Mouse (Mus musculus): ENCODE measurements around the gene Fdxr. TPM values are rescaled to one million over a fixed set of nuclear protein-coding genes. Genes with fewer than 3 reads are reported as not detected.

The Fdxr gene
- total RNA-seq, 2 experiments from 2014 or later, result 22.5 to 23.0 TPM

- DNase-seq (ENCODE audit: low spot score in 2 of 2), result no peak
Observed at GRCm38 (mm10) chr11:115243783-115244182, 33.1 kb downstream of the Fdxr start.

DNA sequence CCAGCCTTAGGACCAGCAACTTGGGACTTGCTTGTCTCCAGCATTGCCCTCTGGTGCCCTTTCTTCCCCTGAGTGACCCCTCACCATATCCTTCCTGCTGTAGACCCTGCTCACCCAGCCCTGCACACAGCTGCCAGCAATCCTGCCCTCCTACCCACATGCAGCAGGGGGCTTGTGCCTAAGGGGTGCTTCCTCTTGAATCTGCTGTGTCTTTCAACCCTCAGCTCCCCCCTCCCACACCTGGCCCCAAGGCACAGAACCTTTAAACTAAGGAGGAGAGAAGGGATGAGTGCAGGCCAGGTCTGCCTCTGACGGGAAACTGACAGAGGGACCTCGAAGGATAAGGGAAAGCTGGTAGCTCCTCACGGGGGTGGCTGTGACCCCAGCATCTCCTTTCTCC is 34.1 kb downstream of the Fdxr start:
- no peak for DNase-seq (ENCODE audit: low spot score in 2 of 2)

- DNase-seq (ENCODE audit: low spot score in 2 of 2), result no peak
Observed at GRCm38 (mm10) chr11:115241402-115241801, 35.4 kb downstream of the Fdxr start.

DNA sequence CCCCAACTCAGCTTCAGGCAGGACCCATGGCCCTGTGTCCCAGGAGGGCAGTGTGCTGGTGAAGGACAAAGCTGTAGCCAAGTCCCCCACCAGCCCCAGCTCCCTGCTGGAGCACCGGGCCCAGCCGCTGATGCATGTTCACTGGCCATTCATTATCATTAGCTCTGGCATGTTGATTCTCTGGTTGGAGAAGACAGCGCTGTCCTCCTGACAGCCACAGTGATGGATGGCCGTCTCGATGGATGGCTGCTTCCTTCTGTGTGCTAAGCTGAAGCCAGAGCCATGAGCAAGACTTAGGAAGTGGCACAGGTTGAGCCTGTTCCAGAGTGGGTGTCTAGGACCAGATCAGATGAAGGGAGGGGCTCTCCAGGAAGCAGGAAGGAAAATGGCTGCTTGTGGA is 40.3 kb downstream of the Fdxr start:
- DNase-seq (ENCODE audit: low spot score in 2 of 2), result no peak

GRCm38 (mm10) chr11:115234320-115235044 is 42.4 kb downstream of the Fdxr start:
- peak in 1 of 2 experiments; percentile 46 for DNase-seq (ENCODE audit: low spot score in 2 of 2)

DNA sequence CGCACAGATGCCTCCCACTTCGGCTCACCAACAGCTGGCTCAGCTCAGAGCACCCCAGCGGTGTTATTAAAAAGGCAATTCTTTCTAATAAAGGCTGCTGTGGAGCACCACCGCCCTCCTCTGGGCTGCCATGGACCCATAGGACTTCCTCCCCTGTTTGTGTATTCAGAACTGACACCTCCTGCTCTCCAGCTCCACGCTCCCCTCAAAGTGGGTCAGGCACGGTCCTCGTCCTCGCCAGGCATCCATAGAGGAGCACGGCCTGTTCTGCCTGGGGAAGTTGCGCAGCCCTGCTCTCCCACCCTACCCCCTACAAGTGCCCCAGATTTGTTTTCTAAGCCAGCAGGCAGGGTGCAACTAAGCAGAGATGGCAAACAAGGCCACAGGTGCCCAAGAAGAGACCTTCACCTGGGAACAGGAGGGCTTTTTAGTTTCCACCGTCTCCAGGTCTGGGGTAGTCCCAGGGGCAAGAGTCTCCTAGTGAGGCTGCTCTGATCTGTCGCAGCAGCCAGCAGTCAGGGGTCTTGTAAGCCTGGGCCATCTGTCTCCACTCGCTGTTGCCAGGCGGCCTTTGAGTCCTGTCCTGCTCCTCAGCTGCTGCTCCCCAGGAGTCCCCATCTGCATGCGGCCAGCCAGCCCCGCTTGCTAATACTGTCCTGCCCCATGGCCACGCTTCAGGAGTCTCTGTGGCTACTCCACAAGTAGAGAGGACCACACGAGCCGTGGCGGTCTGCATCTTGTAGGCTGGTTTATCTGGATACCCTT is 43.1 kb downstream of the Fdxr start:
- peak; percentile 49 to 57 for DNase-seq (ENCODE audit: low spot score in 2 of 2)

- no peak for DNase-seq (ENCODE audit: low spot score in 2 of 2)
Observed at GRCm38 (mm10) chr11:115232889-115233288, 44.0 kb downstream of the Fdxr start.

GRCm38 (mm10) chr11:115231924-115232323 is 44.9 kb downstream of the Fdxr start:
- no peak for DNase-seq (ENCODE audit: low spot score in 2 of 2)

- DNase-seq (ENCODE audit: low spot score in 2 of 2), result no peak
Observed at GRCm38 (mm10) chr11:115231168-115231915, 45.5 kb downstream of the Fdxr start.

- no peak for DNase-seq (ENCODE audit: low spot score in 2 of 2)
Observed at GRCm38 (mm10) chr11:115229021-115229930, 47.6 kb downstream of the Fdxr start.

GRCm38 (mm10) chr11:115228430-115228829 is 48.4 kb downstream of the Fdxr start:
- DNase-seq (ENCODE audit: low spot score in 2 of 2), result no peak

GRCm38 (mm10) chr11:115227640-115228039 is 49.2 kb downstream of the Fdxr start:
- no peak for DNase-seq (ENCODE audit: low spot score in 2 of 2)

DNA sequence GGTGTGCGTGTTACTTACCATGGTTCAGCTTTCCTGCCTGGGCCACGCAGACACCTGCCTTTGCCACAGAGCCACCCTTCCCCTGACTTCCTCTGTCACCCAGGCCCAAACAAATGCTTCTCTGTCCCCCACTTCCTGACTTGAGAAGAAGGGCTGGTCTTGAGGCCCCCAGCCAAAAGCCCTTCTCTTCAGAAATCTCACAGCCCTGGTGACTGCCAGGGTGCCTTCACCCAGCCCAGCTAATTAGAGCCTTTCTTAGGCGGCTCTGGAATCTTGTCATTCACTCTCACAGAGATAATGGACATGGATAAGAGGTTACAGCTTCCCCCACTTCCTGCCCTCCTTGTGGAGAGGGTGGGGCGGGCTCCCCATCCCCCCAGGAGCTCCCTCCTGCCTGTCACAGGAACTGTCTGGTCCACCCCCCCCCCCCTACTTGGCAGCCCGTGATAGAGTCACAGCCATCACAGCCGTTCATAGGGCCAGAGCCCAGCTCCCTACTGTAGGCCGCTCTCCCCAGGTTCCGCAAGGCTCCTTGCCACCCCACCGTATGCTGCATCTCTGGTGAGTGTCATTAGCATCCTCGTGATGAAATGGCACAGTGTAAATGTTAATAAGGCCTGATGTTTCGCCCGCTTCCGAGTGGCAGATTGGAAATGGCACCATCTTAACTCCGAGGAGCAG is 49.9 kb downstream of the Fdxr start:
- peak; percentile 42 to 54 for DNase-seq (ENCODE audit: low spot score in 2 of 2)

DNA sequence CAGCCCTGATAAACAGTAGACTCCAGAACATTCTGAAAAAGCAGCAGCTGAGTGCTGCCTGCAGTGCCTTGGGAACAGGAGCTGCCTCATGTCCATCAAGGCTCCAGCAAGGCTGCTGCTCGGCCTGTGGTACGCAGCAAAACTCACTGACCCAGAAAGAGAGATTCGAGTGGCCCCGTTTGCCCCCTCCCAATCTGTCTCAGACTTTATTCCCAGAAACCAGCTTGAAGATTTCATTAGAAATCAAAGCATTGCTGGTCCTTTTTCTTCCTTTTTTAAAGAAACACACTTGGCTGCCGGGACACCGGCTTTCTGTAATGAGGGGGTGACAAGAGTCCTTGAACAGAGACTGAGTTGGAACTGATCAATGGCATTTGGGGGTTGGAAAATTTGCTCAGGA is 51.5 kb downstream of the Fdxr start:
- no peak for DNase-seq (ENCODE audit: low spot score in 2 of 2)

DNA sequence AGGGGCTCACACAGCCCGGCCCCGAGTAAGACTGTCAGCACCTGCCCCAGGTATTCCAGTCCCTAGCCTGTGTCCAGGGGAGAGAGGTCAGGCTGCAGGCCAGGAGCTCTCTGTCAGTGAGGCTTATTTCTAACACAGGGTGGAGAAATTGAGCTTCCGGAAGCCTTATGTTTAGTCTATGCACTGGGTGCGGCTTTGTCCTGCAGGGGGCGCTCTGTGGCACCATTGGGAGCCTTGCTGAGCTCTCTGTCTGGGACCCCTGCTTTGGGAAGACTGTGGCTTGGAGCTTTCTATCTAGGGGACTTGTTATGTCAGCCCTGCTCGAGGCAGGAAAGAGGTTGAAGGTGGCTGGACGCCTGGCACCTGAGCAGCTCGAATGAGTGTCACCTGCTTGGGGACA is 52.0 kb downstream of the Fdxr start:
- DNase-seq (ENCODE audit: low spot score in 2 of 2), result peak; percentile 81 to 82

- DNase-seq (ENCODE audit: low spot score in 2 of 2), result no peak
Observed at GRCm38 (mm10) chr11:115223877-115224276, 53.0 kb downstream of the Fdxr start.

GRCm38 (mm10) chr11:115223451-115223850 is 53.4 kb downstream of the Fdxr start:
- DNase-seq (ENCODE audit: low spot score in 2 of 2), result no peak

DNA sequence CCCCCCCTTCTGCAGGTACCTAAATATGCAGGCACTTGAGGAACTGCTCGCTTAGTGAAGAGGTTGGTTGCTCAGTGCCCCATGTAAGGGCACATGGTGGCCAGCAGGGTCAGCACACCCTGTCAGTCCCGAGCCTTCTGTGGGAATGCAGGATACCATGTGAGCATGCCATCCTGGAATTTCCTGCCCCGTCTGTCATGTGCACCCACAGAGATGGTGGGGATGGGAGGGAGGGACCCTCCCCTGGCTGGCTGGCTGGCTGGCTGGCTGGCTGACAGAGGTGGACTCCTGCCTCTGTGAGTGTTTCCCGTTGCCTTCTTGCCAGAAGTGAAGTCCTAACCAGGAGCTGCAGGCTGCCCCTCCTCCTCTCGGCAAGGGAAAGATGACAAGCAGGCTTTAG is 54.3 kb downstream of the Fdxr start:
- DNase-seq (ENCODE audit: low spot score in 2 of 2), result no peak

- no peak for DNase-seq (ENCODE audit: low spot score in 2 of 2)
Observed at GRCm38 (mm10) chr11:115222077-115222476, 54.8 kb downstream of the Fdxr start.

GRCm38 (mm10) chr11:115219685-115220084 is 57.2 kb downstream of the Fdxr start:
- no peak for DNase-seq (ENCODE audit: low spot score in 2 of 2)

Measured in layer of hippocampus, postnatal 10 days (tissue).